Mouse (Mus musculus): ENCODE measurements at regions not wholly inside any gene's neighbourhood (a gene's known extent, or its start where the extent isn't known, plus 50 kb on each side); places are given as distances from the start of the nearest gene placed in this dataset.
"Not testable (repeated sequence)": the region's sequence is repeated elsewhere in the genome, so short reads cannot be mapped to it uniquely, and the experiment has no call there.

- no peak for ATAC-seq
Observed at GRCm38 (mm10) chr7:82047456-82047855, 55.4 kb upstream of the Bnc1 start.

- no peak for ATAC-seq
Observed at GRCm38 (mm10) chr7:82053411-82053810, 61.3 kb upstream of the Bnc1 start.

GRCm38 (mm10) chr7:82056551-82057230 lies 64.6 kb upstream of the Bnc1 start:
- ATAC-seq: no peak

GRCm38 (mm10) chr7:82063407-82063806 lies 71.3 kb upstream of the Bnc1 start:
- ATAC-seq: no peak

DNA sequence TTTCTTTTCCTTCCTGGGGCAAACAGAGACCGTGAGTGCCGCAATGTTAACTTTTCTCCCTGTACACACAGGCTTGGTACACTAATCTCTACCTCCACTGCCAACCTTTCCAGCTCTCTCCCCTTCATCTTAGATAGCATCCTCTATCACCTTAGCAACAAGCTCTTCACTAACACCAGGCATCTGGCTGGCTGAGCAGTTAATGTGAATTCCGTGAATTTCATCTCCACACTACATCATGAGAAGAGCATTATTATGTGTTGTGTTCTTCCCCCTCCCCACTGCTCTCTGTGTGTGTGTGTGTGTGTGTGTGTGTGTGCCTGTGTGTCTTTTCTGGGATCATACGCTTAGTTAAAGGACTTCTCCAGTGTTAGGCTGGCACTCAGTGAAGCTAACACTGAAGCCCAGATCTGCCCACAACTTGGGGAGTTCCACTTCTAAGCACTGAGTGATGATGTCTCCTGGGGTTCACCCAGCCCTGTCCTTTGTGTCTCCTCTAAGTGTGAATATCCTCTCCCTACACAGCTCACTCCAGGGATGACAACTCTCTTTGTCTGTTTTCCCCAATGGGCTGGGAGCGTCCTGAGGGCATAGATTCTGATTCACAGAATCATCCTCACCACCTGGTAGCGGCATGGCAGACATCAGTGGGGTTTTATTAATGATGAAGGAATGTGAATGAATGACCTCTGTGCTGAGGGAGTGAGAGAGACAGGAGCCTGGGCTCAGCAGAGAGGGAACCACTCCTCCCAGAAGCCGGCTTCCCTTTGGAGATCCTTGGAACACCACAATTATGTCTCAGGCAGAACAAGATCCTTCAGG lies 77.7 kb upstream of the Bnc1 start:
- ATAC-seq: no peak

DNA sequence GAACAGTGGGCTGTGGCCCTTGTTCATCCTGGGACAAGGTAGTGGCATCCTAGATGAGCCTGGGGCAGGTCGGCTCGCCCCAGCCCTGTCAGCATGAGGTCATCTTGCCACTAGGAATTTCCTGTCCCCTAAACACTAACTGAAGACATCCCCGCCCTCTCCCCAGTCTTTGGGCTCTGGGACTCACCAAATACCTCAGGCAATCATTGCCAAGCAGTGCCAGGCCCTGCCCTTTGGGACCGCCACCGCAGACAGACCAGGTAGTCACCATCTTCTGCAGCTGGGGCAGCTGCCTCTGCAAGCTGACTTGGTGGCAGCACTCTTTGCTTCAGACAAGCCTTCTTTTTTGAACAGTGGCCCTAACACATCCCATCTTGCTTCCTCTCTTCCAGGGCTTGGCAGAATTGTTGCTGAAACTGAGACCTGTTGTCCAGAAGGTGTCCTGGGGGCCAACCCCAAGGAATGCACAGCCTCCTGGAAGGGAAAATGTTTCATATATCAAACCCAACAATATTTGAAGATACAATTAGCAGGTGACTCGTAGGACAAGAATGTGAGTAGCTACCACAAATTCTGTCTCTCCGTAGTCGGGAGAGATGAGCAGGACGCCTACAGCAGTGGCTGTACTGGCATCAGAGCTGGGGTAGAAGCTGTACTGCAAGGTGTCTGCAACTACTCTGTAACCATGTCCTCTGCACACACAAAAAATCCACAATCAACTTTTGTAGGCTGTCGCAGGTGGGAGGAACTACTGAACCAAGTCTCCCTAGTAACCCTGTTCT lies 79.0 kb upstream of the Bnc1 start:
- ATAC-seq: no peak

GRCm38 (mm10) chr7:82075359-82075758 lies 83.3 kb upstream of the Bnc1 start:
- no peak for ATAC-seq

GRCm38 (mm10) chr7:82081851-82082250 lies 89.8 kb upstream of the Bnc1 start:
- ATAC-seq: no peak

DNA sequence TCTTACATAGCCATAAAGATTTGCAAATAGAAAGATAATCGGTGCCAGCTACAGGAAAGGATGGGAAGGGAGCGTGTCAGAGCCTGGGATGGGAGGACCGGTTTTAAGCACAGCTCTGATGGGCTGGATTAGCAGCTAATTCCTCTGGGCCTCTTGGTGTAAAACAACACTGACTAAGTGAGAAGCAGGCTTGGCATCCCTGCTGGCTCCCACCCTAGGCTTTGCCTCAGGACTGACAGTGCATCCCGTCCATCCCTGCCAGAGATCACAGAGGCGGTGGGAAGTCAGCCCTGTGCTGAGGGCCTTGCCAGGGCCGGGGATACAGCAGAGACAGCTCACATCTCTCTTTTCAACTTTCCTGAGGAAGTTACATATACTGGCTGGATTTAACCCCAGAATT lies 90.8 kb upstream of the Sh3gl3 start:
- ATAC-seq: no peak

GRCm38 (mm10) chr7:82084473-82084872 lies 89.2 kb upstream of the Sh3gl3 start:
- ATAC-seq: no peak

DNA sequence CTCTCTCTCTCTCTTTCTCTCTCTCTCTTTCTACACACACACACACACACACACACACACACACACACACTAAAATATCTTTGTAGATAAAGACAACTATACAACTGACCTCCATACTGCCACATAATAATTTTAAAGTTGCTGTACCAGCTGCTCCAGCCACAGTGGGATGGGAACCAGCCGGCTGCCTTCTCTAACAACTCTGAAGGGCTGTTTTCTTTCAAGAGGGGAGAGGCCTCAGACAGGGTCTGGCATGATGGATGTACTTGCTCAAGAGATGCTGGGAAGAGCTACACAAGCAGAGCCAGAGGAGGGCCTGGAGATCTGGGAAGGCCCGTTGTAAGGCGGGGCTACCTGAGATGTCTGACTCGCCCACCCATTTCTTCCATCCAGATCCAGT lies 88.4 kb upstream of the Sh3gl3 start:
- ATAC-seq: no peak

DNA sequence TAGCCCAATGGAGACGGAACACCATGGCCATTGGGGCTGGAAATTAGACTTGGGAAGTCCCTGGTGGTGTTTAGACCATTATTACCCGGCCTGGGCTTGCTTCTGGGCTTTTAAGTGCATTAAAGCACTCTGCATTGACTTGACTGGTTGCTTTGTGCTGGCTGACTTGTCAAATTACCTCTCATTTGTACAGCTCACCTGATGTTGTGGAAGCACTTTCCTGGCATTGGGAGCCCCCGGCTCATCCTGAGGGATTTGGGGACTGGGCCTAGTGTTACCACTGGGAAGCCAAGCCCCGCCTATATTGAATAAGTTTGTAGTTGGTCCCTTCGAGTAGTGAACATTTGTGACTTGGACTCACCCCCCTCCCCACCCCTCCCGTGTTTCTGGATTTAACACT lies 75.5 kb upstream of the Sh3gl3 start:
- ATAC-seq: no peak

- ATAC-seq: no peak
Observed at GRCm38 (mm10) chr7:82101314-82101713, 72.3 kb upstream of the Sh3gl3 start.

DNA sequence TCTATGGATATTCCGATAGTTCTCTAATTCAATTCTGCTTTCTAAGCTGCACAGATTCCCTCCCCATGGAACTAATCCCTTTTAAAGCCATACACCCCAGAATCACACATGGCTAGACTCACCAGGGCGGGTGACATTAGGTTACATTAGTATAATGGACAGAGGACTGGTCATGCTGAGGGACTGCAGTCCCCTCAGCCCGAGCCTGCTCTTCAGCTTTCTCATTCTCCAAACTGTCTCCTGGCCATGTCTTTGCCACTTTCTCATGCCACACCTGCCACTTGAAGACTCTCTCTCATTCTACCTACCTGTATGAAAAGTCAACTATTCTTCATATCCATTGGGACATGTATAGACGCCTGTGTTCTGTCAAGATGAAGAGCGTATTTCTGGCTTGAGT lies 68.0 kb upstream of the Sh3gl3 start:
- ATAC-seq: no peak

GRCm38 (mm10) chr7:82109141-82109540 lies 64.5 kb upstream of the Sh3gl3 start:
- not testable (repeated sequence) for ATAC-seq

- no peak for ATAC-seq
Observed at GRCm38 (mm10) chr7:82109550-82109949, 64.1 kb upstream of the Sh3gl3 start.

DNA sequence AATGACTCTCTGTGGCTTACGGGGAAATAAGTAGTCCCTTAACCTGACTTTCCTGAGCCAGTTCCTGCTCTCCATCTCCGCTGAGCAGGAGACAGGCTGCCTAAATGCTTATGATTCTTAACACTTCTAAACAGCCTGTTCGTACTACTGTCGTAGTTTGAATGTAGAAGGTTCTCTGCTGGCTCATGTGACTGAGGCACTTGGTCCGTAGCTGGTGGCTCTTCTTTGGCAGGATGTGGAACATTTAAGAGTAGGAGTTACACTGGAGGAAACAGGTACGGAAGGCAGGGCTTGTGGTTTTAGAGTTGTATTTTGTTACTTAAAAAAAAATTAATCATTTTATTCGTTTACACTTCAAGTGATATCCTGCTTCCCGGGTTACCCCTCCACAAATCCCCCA lies 63.7 kb upstream of the Sh3gl3 start:
- peak; percentile 81 for ATAC-seq

DNA sequence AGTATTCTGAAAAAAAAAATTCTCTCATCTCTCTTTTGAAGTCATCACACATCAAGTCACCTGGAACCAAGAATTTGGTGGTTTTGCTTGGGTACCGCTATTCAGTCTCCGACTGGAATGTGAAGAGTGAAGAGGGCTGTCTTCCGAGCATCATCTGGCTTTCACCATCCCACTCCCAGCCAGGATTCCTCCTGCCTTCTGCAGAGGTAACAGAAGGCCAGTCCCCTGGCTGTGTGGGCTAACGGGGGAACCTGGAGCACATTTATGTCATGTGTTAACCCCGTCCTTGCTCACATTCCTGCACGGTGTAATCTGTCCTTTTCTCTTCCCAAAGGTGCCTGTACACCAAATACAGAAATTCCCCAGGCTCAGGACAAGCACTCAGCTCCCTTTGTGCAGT lies 61.6 kb upstream of the Sh3gl3 start:
- no peak for ATAC-seq

- no peak for ATAC-seq
Observed at GRCm38 (mm10) chr7:82115646-82116045, 58.0 kb upstream of the Sh3gl3 start.

GRCm38 (mm10) chr7:82119266-82119665 lies 54.4 kb upstream of the Sh3gl3 start:
- no peak for ATAC-seq

DNA sequence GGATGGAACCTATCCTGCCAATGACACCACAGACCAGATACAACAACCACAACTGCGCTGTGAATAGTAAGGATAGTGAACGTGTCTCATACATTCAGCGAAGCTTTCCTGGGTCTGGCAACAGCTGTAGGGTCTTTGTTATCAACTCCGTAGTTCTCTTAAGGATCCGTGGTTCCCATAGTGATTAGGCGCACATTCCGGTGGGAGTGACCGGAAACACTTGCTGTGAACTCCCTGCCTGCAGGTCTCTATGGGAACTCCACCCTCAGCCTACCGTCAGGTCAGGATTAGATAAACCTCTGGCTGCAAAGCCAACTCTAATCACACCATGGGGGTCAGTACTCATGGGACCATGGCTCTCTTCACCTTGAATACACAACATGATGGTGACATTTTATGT lies 53.8 kb upstream of the Sh3gl3 start:
- no peak for ATAC-seq

- peak; percentile 32 for ATAC-seq
Observed at GRCm38 (mm10) chr7:82121746-82122145, 51.9 kb upstream of the Sh3gl3 start.

Measured in activated CD4-positive, CD25-positive, alpha-beta regulatory T cell, adult 4 months (primary cell).